Mouse (Mus musculus) embryonic facial prominence, embryonic 11.5 days (tissue): ENCODE data around the gene Vmn1r53. TPM values are rescaled to one million over a fixed set of nuclear protein-coding genes. Genes with fewer than 3 reads are reported as not detected.

Source experiments
- polyA plus RNA-seq: library from polyadenylated mRNA; unstranded; fragments of >200 nt; fragmentation: Nextera tagmentation; extraction: Ambion mirVana; gene quantifications from 2 replicates; pipeline ENCODE4 v1.2.1, GENCODE M21; 2014

The Vmn1r53 gene
- polyA plus RNA-seq, 1 experiment from 2014 or later, result not detected

Other genes starting within 250 kb of the Vmn1r53 start
- not detected in 2 replicates for gene Vmn1r47, start 208.3 kb downstream of the Vmn1r53 start, polyA plus RNA-seq
- gene Vmn1r48, start 187.6 kb downstream of the Vmn1r53 start, polyA plus RNA-seq, result not detected in 2 replicates
- gene Vmn1r49, start 145.9 kb downstream of the Vmn1r53 start, polyA plus RNA-seq, result not detected in 2 replicates
- gene Vmn1r50, start 123.0 kb downstream of the Vmn1r53 start, polyA plus RNA-seq, result not detected in 2 replicates
- gene Vmn1r51, start 101.8 kb downstream of the Vmn1r53 start, polyA plus RNA-seq, result not detected in 2 replicates
- not detected in 2 replicates for gene Vmn1r52, start 49.6 kb downstream of the Vmn1r53 start, polyA plus RNA-seq
- not detected in 2 replicates for gene V1ra8, start 21.6 kb downstream of the Vmn1r53 start, polyA plus RNA-seq
- gene Vmn1r54, start 21.9 kb upstream of the Vmn1r53 start, polyA plus RNA-seq, result not detected in 2 replicates
- gene BC048671, start 76.8 kb upstream of the Vmn1r53 start, polyA plus RNA-seq, result not detected in 2 replicates
- gene Chst13, start 100.7 kb upstream of the Vmn1r53 start, polyA plus RNA-seq, result not detected in 2 replicates
- not detected in 2 replicates for gene Uroc1, start 108.8 kb upstream of the Vmn1r53 start, polyA plus RNA-seq
- gene Zxdc, start 145.1 kb upstream of the Vmn1r53 start, polyA plus RNA-seq, result 7.6 and 10.7 TPM in 2 replicates
- 0.59 and 1.3 TPM in 2 replicates for gene Cfap100, start 204.4 kb upstream of the Vmn1r53 start, polyA plus RNA-seq
- 3.8 TPM in 2 replicates for gene Klf15, start 238.1 kb upstream of the Vmn1r53 start, polyA plus RNA-seq